Comparison of ENCODE assay signal across 22 mouse cellular contexts in the genomic region with DNA sequence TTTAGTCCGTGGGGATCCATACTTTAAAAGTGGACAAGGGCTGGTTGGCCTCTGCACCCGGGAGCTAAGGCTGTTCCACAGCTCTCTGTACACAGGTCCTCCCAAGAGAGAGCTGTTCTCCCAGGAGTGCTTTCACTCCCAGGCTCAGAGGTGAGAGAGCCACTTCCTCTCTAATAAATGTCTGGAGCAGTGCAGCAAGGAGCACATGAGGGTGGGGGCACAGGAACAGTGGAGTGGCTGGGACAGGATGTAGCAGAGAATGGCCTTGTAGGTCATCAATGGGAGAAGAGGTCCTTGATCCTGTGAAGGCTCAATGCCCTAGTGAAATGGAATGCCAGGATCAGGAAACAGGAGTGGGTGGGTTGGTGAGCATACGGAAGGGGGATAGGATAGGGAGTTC.
"Had no signal": no experiment of that assay in that cellular context is flagged by ENCODE, and none has a peak within 500 bp of the region (broad histone marks: within the 10 kb centered on the region; RNA-seq: fewer than 3 reads in every experiment).

No protein-coding gene starts in this region.

- H3K36me3 ChIP-seq: limb, embryonic 12.5 days; limb, embryonic 15.5 days; midbrain, embryonic 10.5 days; midbrain, embryonic 13.5 days; neural tube, embryonic 13.5 days; stomach, embryonic 15.5 days had no signal

- H3K9ac ChIP-seq: limb, embryonic 12.5 days; limb, embryonic 15.5 days; liver, embryonic 14.5 days; liver, postnatal 0 days; lung, embryonic 14.5 days; midbrain, embryonic 13.5 days; neural tube, embryonic 13.5 days; stomach, embryonic 15.5 days had no signal

- H3K27me3 ChIP-seq: limb, embryonic 12.5 days; limb, embryonic 15.5 days; midbrain, embryonic 13.5 days; neural tube, embryonic 13.5 days; stomach, embryonic 15.5 days had no signal

- H3K27ac ChIP-seq: limb, embryonic 12.5 days; limb, embryonic 15.5 days; liver, embryonic 14.5 days; midbrain, embryonic 10.5 days; midbrain, embryonic 13.5 days; neural tube, embryonic 13.5 days; stomach, embryonic 15.5 days had no signal

- H3K4me1 ChIP-seq: limb, embryonic 15.5 days; midbrain, embryonic 10.5 days; midbrain, embryonic 13.5 days; neural tube, embryonic 13.5 days; stomach, embryonic 15.5 days had no signal

- H3K4me2 ChIP-seq: limb, embryonic 12.5 days; limb, embryonic 15.5 days; liver, embryonic 11.5 days; lung, embryonic 14.5 days; midbrain, embryonic 13.5 days; neural tube, embryonic 13.5 days; stomach, embryonic 15.5 days had no signal

- DNase-seq: kidney, adult 18-20 months; kidney, adult 9 months; kidney, postnatal 14 days; kidney, postnatal 4 days; left cerebral cortex, postnatal 4 days; liver, postnatal 0 days; lung, embryonic 14.5 days; lung, postnatal 36 days; retina, postnatal 1 day; right cerebral cortex, postnatal 25 days; spleen, adult 18-20 months; thymus, postnatal 25 days had no signal

- H3K4me3 ChIP-seq: limb, embryonic 12.5 days; limb, embryonic 15.5 days; midbrain, embryonic 10.5 days; midbrain, embryonic 13.5 days; myocyte; neural tube, embryonic 13.5 days; stomach, embryonic 15.5 days had no signal

- ATAC-seq: liver, postnatal 0 days; midbrain, embryonic 13.5 days; midbrain, embryonic 16.5 days had no signal

- H3K9me3 ChIP-seq: limb, embryonic 15.5 days; midbrain, embryonic 10.5 days; midbrain, embryonic 13.5 days; neural tube, embryonic 13.5 days; stomach, embryonic 15.5 days had no signal
